Mouse (Mus musculus) C2C12 (cell line): ENCODE results near the gene Slc37a4.
"Not testable (repeated sequence)": the region's sequence is repeated elsewhere in the genome, so short reads cannot be mapped to it uniquely, and the experiment has no call there.

Source experiments
- CEBPB ChIP-seq: IDR thresholded peaks from one replicate; pipeline ENCODE4 v1.6.1; 2011; ENCODE audit warnings: low read depth, mild to moderate bottlenecking, control low read depth, moderate library complexity
- CTCF ChIP-seq: IDR thresholded peaks from one replicate; pipeline ENCODE4 v1.5.1; 2011; ENCODE audit not compliant: control insufficient read depth, insufficient read depth, insufficient read length
- MAX ChIP-seq: IDR thresholded peaks from one replicate; pipeline ENCODE4 v1.6.1; 2011; ENCODE audit warnings: mild to moderate bottlenecking, control low read depth
- MYOD1 ChIP-seq: IDR thresholded peaks from one replicate; pipeline ENCODE4 v1.6.1; 2011; ENCODE audit warnings: low read depth; ENCODE audit not compliant: control insufficient read depth, insufficient read length
- MYOG ChIP-seq: IDR thresholded peaks from one replicate; pipeline ENCODE4 v1.6.1; 2011; ENCODE audit not compliant: control insufficient read depth, insufficient read length; ENCODE audit errors: extremely low read depth
- USF1 ChIP-seq: IDR thresholded peaks from one replicate; pipeline ENCODE4 v1.6.1; 2011; ENCODE audit warnings: low read depth, mild to moderate bottlenecking, control low read depth, moderate library complexity

GRCm38 (mm10) chr9:44377335-44377734 lies 19.3 kb upstream of the Slc37a4 start:
- not testable (repeated sequence) for TF ChIP-seq CTCF, MAX, MYOG, USF1, CEBPB, MYOD1
